Mouse (Mus musculus) heart, postnatal 14 days (tissue): ENCODE results near the gene Gm17334. TPM values are rescaled to one million over a fixed set of nuclear protein-coding genes. Genes with fewer than 3 reads are reported as not detected.

Source experiments
- DNase-seq, 2 experiments: peaks; one replicate each; pipeline ENCODE4 v3.0.0; 2021 to 2022
- intact Hi-C: fragments of 180-260 bp; cut with DNase I; formaldehyde crosslinking; loops from one replicate; pipeline ENCODE4 v1.15.1; 2025
- microRNA-seq, 2 experiments: library from miRNA; unstranded; fragments of <30 nt; microRNA quantifications; one replicate each; pipeline ENCODE4 v1.2.0; 2021 to 2022
- total RNA-seq, 2 experiments: library from RNA; stranded (reverse); gene quantifications; 2 replicates each; pipeline ENCODE4 v1.2.3; 2021

The Gm17334 gene
- total RNA-seq, 2 experiments from 2014 or later = not detected

GRCm38 (mm10) chr11:53755011-53755595 lies 17.9 kb downstream of the Gm17334 start:
- no peak for DNase-seq
- intact Hi-C loops = no loop called here

- DNase-seq = no peak
- intact Hi-C loops = no loop called here
Observed at GRCm38 (mm10) chr11:53749716-53750352, 23.2 kb downstream of the Gm17334 start.

- no peak for DNase-seq
- intact Hi-C loops = no loop called here
Observed at GRCm38 (mm10) chr11:53749306-53749705, 23.7 kb downstream of the Gm17334 start.

GRCm38 (mm10) chr11:53748614-53749013 lies 24.4 kb downstream of the Gm17334 start:
- intact Hi-C loops = no loop called here
- DNase-seq = no peak

DNA sequence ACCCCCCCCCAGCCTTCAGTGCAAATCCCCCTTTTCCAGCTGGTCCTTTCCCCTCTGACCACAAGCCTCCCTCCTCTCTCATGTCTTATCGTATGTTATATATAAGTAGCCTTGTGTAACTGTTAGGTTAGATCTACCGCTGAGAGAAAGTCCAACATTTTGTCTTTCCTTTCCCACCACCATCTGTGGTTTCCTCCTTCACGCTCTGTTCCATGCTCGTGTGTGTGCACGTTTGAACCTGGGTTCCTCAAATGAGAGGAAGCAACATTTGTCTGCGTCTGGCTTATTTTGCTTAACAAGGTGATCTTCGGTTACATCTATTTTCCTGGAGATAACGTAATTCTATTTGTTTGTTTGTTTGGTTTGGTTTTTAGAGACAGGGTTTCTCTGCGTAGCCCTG lies 25.0 kb downstream of the Gm17334 start:
- DNase-seq = no peak
- intact Hi-C loops = no loop called here

- intact Hi-C loops = no loop called here
- DNase-seq = no peak
Observed at GRCm38 (mm10) chr11:53745260-53745659, 27.7 kb downstream of the Gm17334 start.

DNA sequence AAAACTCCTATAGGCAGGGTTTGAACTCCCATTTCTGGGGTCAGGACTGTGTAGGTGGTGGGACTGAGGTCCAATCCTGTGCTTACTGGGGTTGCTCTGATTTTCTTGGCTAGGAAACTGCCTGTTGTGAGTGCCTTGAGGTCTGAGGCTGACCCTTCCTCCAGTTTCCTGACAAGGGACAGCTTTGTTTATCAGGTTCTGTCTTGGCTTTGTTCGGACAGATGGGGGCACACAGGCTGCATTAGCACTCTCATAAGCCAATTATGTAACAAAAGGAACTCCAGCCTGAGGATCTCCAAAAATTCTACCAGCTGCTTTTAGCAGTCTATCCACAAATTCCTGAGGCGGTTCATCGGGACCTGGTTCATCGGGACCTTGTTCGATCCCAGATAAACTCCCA lies 30.6 kb downstream of the Gm17334 start:
- no peak for DNase-seq

DNA sequence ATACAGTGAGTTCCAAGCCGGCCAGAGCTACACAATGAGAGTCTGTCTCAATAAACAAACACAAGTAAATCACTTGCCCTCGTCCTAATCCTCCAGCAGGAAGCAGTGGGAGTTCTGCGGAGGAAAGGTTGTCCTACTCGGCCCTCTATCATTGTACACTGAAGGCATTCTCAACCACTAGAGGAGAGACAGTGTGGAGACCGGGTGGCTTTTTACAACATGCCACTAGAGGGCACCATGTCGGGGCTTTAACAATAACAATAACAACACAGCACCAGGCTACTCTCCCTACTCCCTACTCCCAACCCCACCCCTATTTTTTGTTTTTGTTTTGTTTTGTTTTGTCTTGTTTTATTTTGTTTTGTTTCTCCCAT lies 35.4 kb downstream of the Gm17334 start:
- peak; percentile 51 to 70 for DNase-seq
- intact Hi-C loops = loop anchor here (2.0 to 10.0 kb wide), 4 partner anchors 113 to 517 kb away; partner anchors contain the start of gene Gm9837

More for the DNA sequence above, 30.6 kb downstream of the Gm17334 start:
- intact Hi-C loops = no loop called here

DNA sequence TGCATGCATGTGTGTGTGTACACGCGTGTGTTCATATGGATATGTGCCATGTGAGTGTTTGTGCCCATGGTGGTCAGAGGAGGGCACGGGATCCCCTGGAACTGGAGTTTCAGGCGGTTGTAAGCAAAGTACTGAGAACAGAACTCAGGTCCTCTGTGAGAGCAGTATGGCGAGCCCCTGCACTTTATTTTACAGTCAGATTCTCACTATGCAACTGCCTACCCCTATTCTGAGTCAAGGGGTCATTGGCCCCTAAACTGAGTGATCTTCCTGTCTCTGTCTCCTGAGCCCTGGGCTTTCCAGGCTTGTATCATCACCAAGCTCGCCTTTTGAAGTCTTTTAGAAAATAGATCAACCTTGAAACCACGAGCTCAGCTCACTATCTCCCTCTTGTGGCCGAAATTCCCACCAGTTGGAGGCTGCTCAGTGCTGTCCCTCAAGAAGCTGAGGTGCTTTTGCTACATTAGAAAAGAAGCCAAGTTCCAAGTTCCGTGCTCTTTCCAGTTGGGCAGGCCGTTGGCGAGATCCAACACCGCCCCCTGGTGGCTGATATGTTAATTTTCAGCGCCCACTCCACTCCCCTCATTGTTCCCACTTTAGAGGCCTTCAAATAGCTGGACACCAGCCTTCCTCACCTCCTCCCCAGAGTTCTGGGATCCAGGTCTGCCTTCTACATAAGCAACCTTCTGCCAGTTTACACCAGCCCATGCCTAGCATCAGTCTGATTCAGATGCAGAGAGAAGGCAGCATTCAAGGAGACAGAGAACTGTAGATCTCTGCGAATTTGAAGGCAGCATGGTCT lies 36.0 kb downstream of the Gm17334 start:
- DNase-seq = peak; percentile 75 to 85
- intact Hi-C loops = loop anchor here (2.0 to 10.0 kb wide), 4 partner anchors 114 to 518 kb away; partner anchors contain the start of gene Gm9837

- DNase-seq = peak; percentile 51 to 66
- intact Hi-C loops = loop anchor here (2.0 to 10.0 kb wide), 4 partner anchors 115 to 519 kb away; partner anchors contain the start of gene Gm9837
Observed at GRCm38 (mm10) chr11:53735682-53736245, 37.2 kb downstream of the Gm17334 start.

GRCm38 (mm10) chr11:53734970-53735681 lies 37.9 kb downstream of the Gm17334 start:
- intact Hi-C loops = loop anchor here (5.0 to 10.0 kb wide), 3 partner anchors 148 to 520 kb away; partner anchors contain the start of gene Gm9837
- no peak for DNase-seq

- intact Hi-C loops = loop anchor here (10.0 kb wide), 1 partner anchor 520 kb away; no protein-coding TSS in a partner anchor
- DNase-seq = no peak
Observed at GRCm38 (mm10) chr11:53734431-53734830, 38.6 kb downstream of the Gm17334 start.

DNA sequence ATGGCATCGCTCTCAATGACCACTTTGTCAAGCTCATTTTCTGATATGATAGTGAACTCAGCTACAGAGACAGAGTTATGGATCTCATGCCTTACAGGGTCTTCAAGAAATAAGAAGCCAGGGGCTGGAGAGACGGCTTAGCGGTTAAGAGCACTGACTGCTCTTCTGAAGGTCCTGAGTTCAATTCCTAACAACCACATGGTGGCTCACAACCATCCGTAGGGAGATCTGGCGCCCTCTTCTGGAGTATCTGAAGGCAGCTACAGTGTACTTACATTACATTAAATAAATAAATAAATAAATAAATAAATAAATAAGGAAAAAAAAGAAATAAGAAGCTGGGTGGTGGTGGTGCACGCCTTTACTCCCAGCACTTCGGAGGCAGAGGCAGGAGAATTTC lies 39.2 kb downstream of the Gm17334 start:
- intact Hi-C loops = loop anchor here (10.0 kb wide), 1 partner anchor 521 kb away; no protein-coding TSS in a partner anchor

GRCm38 (mm10) chr11:53732244-53732643 lies 40.7 kb downstream of the Gm17334 start:
- no peak for DNase-seq
- intact Hi-C loops = loop anchor here (10.0 kb wide), 1 partner anchor 523 kb away; no protein-coding TSS in a partner anchor

More for the DNA sequence above, 39.2 kb downstream of the Gm17334 start:
- no peak for DNase-seq

- intact Hi-C loops = loop anchor here (10.0 kb wide), 1 partner anchor 523 kb away; no protein-coding TSS in a partner anchor
- DNase-seq = no peak
Observed at GRCm38 (mm10) chr11:53731457-53731856, 41.5 kb downstream of the Gm17334 start.

Small RNA genes lying within 50 kb of the gene (microRNA-seq; reads per million reads assigned to microRNA genes)
- gene Mir7671 = 0.27 to 0.48 reads per million in 2 experiments

Other genes starting within 250 kb of the Gm17334 start
- 1 to 10 TPM; 9.6 to 9.9 TPM for gene Kif3a, start 205.8 kb downstream of the Gm17334 start, total RNA-seq
- not detected for gene Il4, start 154.5 kb downstream of the Gm17334 start, total RNA-seq
- gene Il13, start 138.5 kb downstream of the Gm17334 start, total RNA-seq = not detected
- 1 to 10 TPM; 8.2 to 9.4 TPM for gene Rad50, start 65.9 kb downstream of the Gm17334 start, total RNA-seq
- not detected for gene Il5, start 52.4 kb downstream of the Gm17334 start, total RNA-seq
- 10 to 100 TPM; 18.4 to 19.5 TPM for gene Irf1, start 3.2 kb downstream of the Gm17334 start, total RNA-seq
- gene Gm12216, start 86.1 kb upstream of the Gm17334 start, total RNA-seq = 1 to 10 TPM; 2.0 to 3.6 TPM
- 10 to 100 TPM; 20.9 to 23.7 TPM for gene Slc22a5, start 118.5 kb upstream of the Gm17334 start, total RNA-seq
- 1 to 10 TPM; 1.7 to 2.5 TPM for gene Slc22a21, start 207.1 kb upstream of the Gm17334 start, total RNA-seq